Mouse (Mus musculus) macrophage (primary cell): ENCODE data around the gene Cct7. TPM values are rescaled to one million over a fixed set of nuclear protein-coding genes. Genes with fewer than 3 reads are reported as not detected.

Experiments used
- H3K27ac ChIP-seq: fragments of 350-480 bp; formaldehyde crosslinking; 2 replicates; pipeline ENCODE4 v1.9.0; 2021
- H3K36me3 ChIP-seq: fragments of 350-480 bp; formaldehyde crosslinking; 2 replicates; pipeline ENCODE4 v1.9.0; 2021; ENCODE audit errors: inconsistent target
- H3K4me3 ChIP-seq: fragments of 350-480 bp; formaldehyde crosslinking; 2 replicates; pipeline ENCODE4 v1.9.0; 2021; ENCODE audit errors: inconsistent target
- H3K79me2 ChIP-seq: fragments of 350-480 bp; formaldehyde crosslinking; 2 replicates; pipeline ENCODE4 v1.9.0; 2021; ENCODE audit errors: inconsistent target
- WGBS: methylation state at CpG from one replicate; pipeline ENCODE4 v1.1.7; 2026; ENCODE audit warnings: inconsistent platforms; ENCODE audit not compliant: missing documents; 5-methylcytosine and 5-hydroxymethylcytosine counted together
- polyA plus RNA-seq: library from polyadenylated mRNA; stranded (reverse); fragments of 250-400 nt; gene quantifications from 3 replicates; pipeline ENCODE4 v1.2.4, GENCODE M21; 2018; ENCODE audit warnings: inconsistent platforms
- total RNA-seq, 78 experiments: library from RNA; depleted of rRNA; stranded (reverse); fragments of 250-400 nt; gene quantifications; 1 replicate in 9 of 78; 2 replicates in 24 of 78; 3 replicates in 43 of 78; 4 replicates in 2 of 78; pipeline ENCODE4 v1.2.4; 2018; ENCODE audit warnings: inconsistent platforms in 56 of 78

The Cct7 gene
- total RNA-seq (2018; cell fraction: chromatin; rRNA removed): 10 to 100 TPM; 11.9 to 59.4 (median 41.7) TPM
- total RNA-seq (2018; cell fraction: cytosol; rRNA removed): 100 to 1,000 TPM in 6 of 26 experiments, 10 to 100 TPM in 20; 71.7 to 111 (median 91.9) TPM
- 100 to 1,000 TPM in 1 of 26 experiments, 10 to 100 TPM in 25; 24.6 to 106 (median 58.2) TPM for total RNA-seq (2018; cell fraction: nucleus; rRNA removed)
- 85.7 to 180 TPM (median 90.7 TPM) in 3 replicates for polyA plus RNA-seq

DNA sequence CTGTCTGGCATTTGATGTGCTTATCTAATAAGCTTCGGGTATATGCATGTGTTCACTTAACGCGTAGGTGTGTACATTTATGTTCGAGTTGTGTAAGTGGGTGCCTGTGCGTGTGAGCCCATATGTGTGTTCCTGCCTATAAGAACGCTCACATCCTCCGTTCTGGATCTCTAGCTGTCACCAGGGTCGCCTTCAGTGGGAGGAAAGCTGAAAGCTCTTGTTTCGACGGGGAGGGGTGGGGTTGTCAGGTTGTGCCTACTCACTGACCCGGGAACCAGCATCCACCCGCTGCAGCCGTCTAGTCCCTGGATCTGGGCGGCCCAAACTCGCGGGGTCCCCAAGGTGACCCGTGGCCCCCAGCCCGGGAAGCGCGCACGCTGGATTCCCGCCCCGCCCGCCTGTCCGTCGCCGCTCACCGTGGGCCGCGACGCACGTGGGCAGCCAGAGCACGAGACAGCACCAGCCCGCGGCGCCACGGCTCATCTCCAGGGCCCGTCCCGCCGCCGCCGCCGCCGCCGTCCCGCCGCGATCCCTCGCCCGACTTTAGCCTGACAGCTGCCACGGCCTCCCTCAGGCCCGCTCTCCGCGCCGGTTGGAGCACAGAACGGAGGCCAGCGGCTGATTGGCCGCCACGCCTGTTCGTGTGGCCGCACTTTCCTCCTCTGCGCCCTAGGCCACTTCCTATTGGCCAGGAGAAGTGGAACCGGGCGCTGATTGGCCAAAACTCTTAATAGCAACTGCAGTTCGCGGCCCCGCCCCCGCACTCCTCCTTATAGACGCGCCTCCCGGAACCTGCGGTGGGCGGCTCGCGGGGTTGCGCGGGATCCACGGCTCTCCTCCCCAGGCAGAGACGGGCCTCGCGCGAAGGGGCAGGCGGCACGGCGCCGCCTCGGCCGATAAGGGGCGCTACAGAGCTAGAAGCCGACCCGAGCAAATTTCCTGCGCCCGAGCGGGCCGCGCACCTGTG, at the start of gene Cct7:
TSS of gene Cct7 (plus strand) at position 818 of the 967 bp plus-strand sequence.
- Histone ChIP-seq H3K4me3 (peak within 1 kb of the TSS; percentile 93), H3K79me2 (peaks cover 42% of the 10 kb centered on the region), H3K36me3 (peaks cover 2% of the 10 kb centered on the region; the same call in 1 of the 2 replicates), H3K27ac (peak within 1 kb of the TSS; percentile 88)
- WGBS: 2% methylated on average over 95 of the region's 96 CpGs

DNA sequence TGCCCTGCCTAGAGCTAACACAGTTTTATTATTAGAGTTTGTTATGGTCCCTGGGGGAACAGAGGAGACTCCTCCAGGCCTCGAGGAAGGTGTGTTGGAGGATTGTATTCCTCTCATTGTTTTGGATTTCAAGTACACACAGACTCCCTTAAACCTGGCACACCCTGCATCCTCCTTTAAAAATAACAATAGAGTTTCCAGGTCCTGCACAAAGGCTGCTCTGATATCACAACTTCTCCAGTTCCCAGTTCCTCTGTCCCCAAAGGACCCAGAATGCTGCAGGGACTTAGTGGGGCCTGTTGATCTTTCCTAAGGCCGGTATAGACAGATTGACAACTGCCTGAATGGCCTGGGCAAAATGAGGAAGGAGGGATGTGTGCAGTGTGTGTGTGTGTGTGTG, 48.7 kb upstream of the Cct7 start:
- Histone ChIP-seq H3K27ac (no peak overlapping the region), H3K4me3 (no peak overlapping the region), H3K79me2 (no peaks in the 10 kb centered on the region), H3K36me3 (no peaks in the 10 kb centered on the region)
- WGBS: 18% methylated on average over 2 of the region's 2 CpGs

DNA sequence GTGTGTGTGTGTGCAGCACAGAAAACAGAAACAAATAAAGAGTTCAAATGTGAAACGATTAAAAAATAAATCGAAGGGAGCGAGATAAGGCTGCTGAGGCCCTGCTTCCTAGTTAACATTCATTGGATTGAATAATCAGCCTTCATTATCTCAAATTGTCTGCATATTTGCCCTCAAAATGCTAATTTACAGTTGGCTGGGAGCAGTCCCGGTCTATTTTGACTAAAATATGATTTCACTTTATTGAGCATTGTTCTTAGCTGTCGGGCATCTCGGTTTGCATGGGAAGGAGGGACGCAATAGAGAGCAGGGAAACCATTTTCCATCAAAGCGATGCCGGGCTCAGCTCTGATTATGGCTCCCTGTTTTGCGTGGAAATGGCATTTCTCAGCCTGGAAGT, 48.3 kb upstream of the Cct7 start:
- Histone ChIP-seq H3K27ac (no peak overlapping the region), H3K79me2 (no peaks in the 10 kb centered on the region), H3K36me3 (no peaks in the 10 kb centered on the region), H3K4me3 (no peak overlapping the region)
- WGBS: 88% methylated on average over 10 of the region's 10 CpGs

DNA sequence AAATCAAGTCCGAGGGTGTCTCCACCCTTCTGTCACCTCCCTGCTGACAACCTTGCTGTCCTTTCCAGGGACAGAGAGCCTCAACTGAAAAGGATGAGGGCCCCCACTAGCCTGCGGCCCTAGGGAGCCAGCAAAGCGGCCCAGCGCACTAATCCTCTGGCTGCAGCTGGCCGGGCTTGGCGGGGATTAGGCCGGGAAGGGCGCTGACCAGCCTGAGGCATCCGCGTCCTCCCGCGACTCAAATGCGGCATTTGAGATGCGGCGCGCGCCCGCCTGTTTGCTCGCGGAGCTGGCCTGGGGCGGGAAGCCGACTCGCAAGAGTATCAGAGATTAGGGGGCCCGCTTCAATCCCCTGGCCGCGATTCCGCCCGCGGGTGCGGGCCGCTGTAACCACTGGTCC, 42.3 kb upstream of the Cct7 start:
- 10% methylated on average over 29 of the region's 31 CpGs for WGBS
- no peaks in the 10 kb centered on the region for H3K36me3 ChIP-seq
- H3K27ac ChIP-seq: no peak overlapping the region
- H3K4me3 ChIP-seq: no peak overlapping the region
- H3K79me2 ChIP-seq: no peaks in the 10 kb centered on the region

GRCm38 (mm10) chr6:85410771-85411273, 40.5 kb upstream of the Cct7 start:
- no peaks in the 10 kb centered on the region for H3K79me2 ChIP-seq
- H3K36me3 ChIP-seq: no peaks in the 10 kb centered on the region
- 21% methylated on average over 13 of the region's 13 CpGs for WGBS
- H3K27ac ChIP-seq: no peak overlapping the region
- no peak overlapping the region for H3K4me3 ChIP-seq

GRCm38 (mm10) chr6:85415829-85416228, 35.5 kb upstream of the Cct7 start:
- Histone ChIP-seq H3K79me2 (no peaks in the 10 kb centered on the region), H3K36me3 (no peaks in the 10 kb centered on the region), H3K4me3 (no peak overlapping the region), H3K27ac (no peak overlapping the region)
- WGBS: 78% methylated on average over 3 of the region's 3 CpGs

GRCm38 (mm10) chr6:85419150-85419549, 32.2 kb upstream of the Cct7 start:
- Histone ChIP-seq H3K4me3 (no peak overlapping the region), H3K36me3 (no peaks in the 10 kb centered on the region), H3K79me2 (no peaks in the 10 kb centered on the region), H3K27ac (no peak overlapping the region)
- 93% methylated on average over 1 of the region's 2 CpGs for WGBS

DNA sequence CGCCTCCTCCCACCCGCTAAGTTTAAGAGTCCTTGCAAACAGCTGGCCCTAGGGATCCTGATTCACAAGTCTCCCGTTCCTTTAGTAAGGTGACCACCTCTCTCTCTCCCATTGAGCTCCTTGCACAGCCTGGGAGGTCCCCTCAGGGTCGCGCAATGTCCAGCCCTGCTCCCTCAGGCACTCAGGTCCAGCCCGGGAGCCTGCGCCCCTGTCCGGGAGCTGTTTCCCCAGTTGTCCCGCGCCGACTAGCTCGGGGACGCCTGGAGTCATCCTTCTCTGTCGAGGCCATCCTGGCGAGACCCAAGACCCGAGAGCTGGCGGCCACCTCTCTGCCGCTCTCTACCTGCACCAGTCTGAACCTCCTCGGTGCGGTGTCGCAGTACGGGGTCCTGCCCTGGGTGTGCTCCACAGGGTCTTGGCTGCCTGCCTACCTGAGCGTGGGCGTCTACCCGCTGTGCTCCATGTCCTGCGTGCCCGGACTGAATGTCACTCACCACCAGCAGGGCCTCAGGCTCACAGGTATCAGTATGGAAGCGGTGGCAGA, 27.4 kb upstream of the Cct7 start, which contains the start of gene Noto:
TSS of gene Noto (plus strand) at position 51 of the 544 bp plus-strand sequence.
- Histone ChIP-seq H3K4me3 (no peak within 1 kb of the TSS), H3K79me2 (no peaks in the 10 kb centered on the region), H3K36me3 (no peaks in the 10 kb centered on the region), H3K27ac (no peak within 1 kb of the TSS)
- WGBS: 52% methylated on average over 28 of the region's 28 CpGs

DNA sequence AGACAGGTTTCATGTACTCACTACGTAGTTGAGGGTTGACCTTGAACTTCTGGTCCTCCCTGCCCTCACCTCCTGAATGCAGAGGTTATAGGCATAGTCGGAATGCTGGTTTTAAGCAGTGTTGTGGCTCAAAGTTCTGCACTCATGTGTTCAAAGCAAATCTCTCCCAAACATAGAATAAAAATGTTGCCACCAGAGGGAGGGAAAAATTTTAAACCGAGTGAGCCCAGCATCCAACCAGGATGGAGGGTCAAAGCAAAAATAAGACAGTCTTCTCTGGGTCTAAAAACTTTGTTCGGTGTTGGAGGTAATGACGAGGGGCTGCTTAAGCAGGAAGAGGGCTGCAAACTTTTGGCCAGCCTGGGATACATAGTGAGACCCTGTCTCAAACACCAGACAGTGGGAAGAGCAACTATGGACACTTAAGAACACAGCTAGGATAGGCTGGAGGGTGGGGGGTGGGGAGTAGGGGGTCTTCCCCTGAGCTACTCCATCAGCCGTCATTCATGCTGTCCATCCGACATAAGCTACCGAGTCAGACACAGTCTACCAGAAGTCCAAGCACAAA, 20.0 kb upstream of the Cct7 start:
- Histone ChIP-seq H3K4me3 (peak overlapping the region; percentile 53), H3K79me2 (peaks cover 21% of the 10 kb centered on the region), H3K36me3 (no peaks in the 10 kb centered on the region), H3K27ac (no peak overlapping the region)
- 57% methylated on average over 8 of the region's 8 CpGs for WGBS

- WGBS: 2% methylated on average over 34 of the region's 39 CpGs
- H3K36me3 ChIP-seq: no peaks in the 10 kb centered on the region
- H3K27ac ChIP-seq: no peak within 1 kb of the TSS
- H3K79me2 ChIP-seq: peaks cover 23% of the 10 kb centered on the region
- peak within 1 kb of the TSS; percentile 53 for H3K4me3 ChIP-seq
These were observed 19.4 kb upstream of the Cct7 start, which contains the start of gene Smyd5 for GRCm38 (mm10) chr6:85431842-85432431. TSS of gene Smyd5 (plus strand) at chr6:85431989.

- Histone ChIP-seq H3K27ac (peak overlapping the region; percentile 36), H3K79me2 (peaks cover 37% of the 10 kb centered on the region), H3K36me3 (0 out of 2 replicates have a peak, but pooled peaks cover 4% of the 10 kb centered on the region), H3K4me3 (no peak overlapping the region)
- WGBS: 10% methylated on average over 4 of the region's 5 CpGs
These were observed 17.4 kb upstream of the Cct7 start for GRCm38 (mm10) chr6:85433865-85434264.

DNA sequence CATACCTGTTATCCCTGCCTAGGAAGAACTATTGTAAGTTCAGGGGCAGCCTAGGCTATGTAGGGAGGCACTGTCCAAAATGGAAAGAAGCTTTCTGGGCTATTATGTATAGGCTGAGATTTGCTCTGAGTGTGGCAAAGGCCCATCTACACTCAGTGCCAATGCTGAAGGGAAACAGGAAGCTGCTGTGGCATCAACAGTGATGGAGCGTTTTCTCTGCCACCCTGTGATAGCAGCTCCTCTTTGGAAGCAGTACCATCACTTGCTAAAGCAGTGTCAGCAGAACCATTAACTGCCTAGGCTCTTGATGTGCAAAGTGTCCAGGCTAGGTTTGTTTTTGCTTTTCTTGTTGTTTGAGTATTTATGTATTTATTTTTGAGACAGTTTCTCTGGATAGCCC, 15.1 kb upstream of the Cct7 start:
- Histone ChIP-seq H3K79me2 (peaks cover 37% of the 10 kb centered on the region), H3K36me3 (peaks cover 15% of the 10 kb centered on the region; the same call in 1 of the 2 replicates), H3K4me3 (no peak overlapping the region), H3K27ac (no peak overlapping the region)
- 0% methylated on average over 1 of the region's 1 CpGs for WGBS

DNA sequence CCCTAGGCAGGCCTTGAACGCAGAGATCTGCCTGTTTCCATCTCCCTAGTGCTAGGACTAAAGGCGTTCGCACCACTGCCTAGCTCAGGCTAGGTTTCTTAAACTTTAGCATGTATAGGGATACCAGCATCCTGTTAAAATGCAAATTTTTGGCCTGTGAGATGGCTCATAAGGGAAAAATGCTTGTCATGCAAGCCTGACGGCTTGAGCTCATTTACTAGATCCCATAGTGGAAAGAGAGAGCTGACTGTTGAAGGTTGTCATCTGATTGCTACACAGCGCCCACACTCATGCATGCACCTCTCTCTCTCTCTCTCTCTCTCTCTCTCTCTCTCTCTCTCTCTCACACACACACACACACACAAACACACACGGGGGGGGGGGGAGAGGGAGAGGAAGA, 14.7 kb upstream of the Cct7 start:
- Histone ChIP-seq H3K4me3 (no peak overlapping the region), H3K27ac (no peak overlapping the region), H3K79me2 (peaks cover 37% of the 10 kb centered on the region), H3K36me3 (peaks cover 15% of the 10 kb centered on the region; the same call in 1 of the 2 replicates)
- 96% methylated on average over 5 of the region's 6 CpGs for WGBS

- H3K4me3 ChIP-seq: no peak overlapping the region
- 87% methylated on average over 4 of the region's 4 CpGs for WGBS
- no peak overlapping the region for H3K27ac ChIP-seq
- H3K36me3 ChIP-seq: peaks cover 26% of the 10 kb centered on the region; the same call in 1 of the 2 replicates
- H3K79me2 ChIP-seq: peaks cover 16% of the 10 kb centered on the region; the same call in 1 of the 2 replicates
These were observed 10.2 kb upstream of the Cct7 start for GRCm38 (mm10) chr6:85441142-85441541.
